Mouse (Mus musculus) splenic B cell, adult 2 months (primary cell): ENCODE data around the gene Mthfd1l.
A peak's percentile ranks its signal among the peaks of the same experiment; 100 is the strongest.

Source experiments
- DNase-seq: peaks from one replicate; pipeline ENCODE4 v3.0.0-alpha.2; 2011; ENCODE audit warnings: low read depth, low spot score
- H3K27me3 ChIP-seq: 2 replicates; pipeline ENCODE4 v1.6.1; 2012; ENCODE audit warnings: mild to moderate bottlenecking, low read length, moderate library complexity, mixed read lengths; ENCODE audit not compliant: control insufficient read depth, poor library complexity, insufficient read depth, severe bottlenecking
- H3K36me3 ChIP-seq: 2 replicates; pipeline ENCODE4 v1.6.1; 2012; ENCODE audit warnings: mild to moderate bottlenecking, low read length, moderate library complexity, mixed read lengths; ENCODE audit not compliant: control insufficient read depth, poor library complexity, insufficient read depth, severe bottlenecking

Mthfd1l gene

GRCm38 (mm10) chr10:3972981-3973588 is at the start of gene Mthfd1l:
Mthfd1l (plus strand) TSS chr10:3973118.
- no peaks in the 10 kb centered on the region for H3K27me3 ChIP-seq

GRCm38 (mm10) chr10:3928008-3928545 is 44.8 kb upstream of the Mthfd1l start:
- Histone ChIP-seq H3K27me3 (no peaks in the 10 kb centered on the region), H3K36me3 (no peaks in the 10 kb centered on the region)
- DNase-seq, result no peak

More at GRCm38 (mm10) chr10:3972981-3973588, at the start of gene Mthfd1l:
- H3K36me3 ChIP-seq, result no peaks in the 10 kb centered on the region
- DNase-seq, result peak; percentile 91

GRCm38 (mm10) chr10:3931831-3932230 is 41.1 kb upstream of the Mthfd1l start:
- no peaks in the 10 kb centered on the region for H3K27me3 ChIP-seq
- no peak for DNase-seq
- H3K36me3 ChIP-seq, result no peaks in the 10 kb centered on the region

GRCm38 (mm10) chr10:3933311-3933940 is 39.5 kb upstream of the Mthfd1l start:
- no peak for DNase-seq
- no peaks in the 10 kb centered on the region for H3K36me3 ChIP-seq
- no peaks in the 10 kb centered on the region for H3K27me3 ChIP-seq

GRCm38 (mm10) chr10:3936864-3937263 is 36.1 kb upstream of the Mthfd1l start:
- DNase-seq, result no peak
- Histone ChIP-seq H3K36me3 (no peaks in the 10 kb centered on the region), H3K27me3 (no peaks in the 10 kb centered on the region)

- H3K36me3 ChIP-seq, result no peaks in the 10 kb centered on the region
- H3K27me3 ChIP-seq, result no peaks in the 10 kb centered on the region
- DNase-seq, result no peak
Measured at GRCm38 (mm10) chr10:3939895-3940595, 32.9 kb upstream of the Mthfd1l start.

GRCm38 (mm10) chr10:3940596-3940975 is 32.3 kb upstream of the Mthfd1l start:
- no peak for DNase-seq
- Histone ChIP-seq H3K27me3 (no peaks in the 10 kb centered on the region), H3K36me3 (no peaks in the 10 kb centered on the region)

- H3K27me3 ChIP-seq, result no peaks in the 10 kb centered on the region
- no peaks in the 10 kb centered on the region for H3K36me3 ChIP-seq
- DNase-seq, result no peak
Measured at GRCm38 (mm10) chr10:3941054-3941757, 31.7 kb upstream of the Mthfd1l start.

- DNase-seq, result no peak
- Histone ChIP-seq H3K27me3 (no peaks in the 10 kb centered on the region), H3K36me3 (no peaks in the 10 kb centered on the region)
Measured at GRCm38 (mm10) chr10:3942289-3942688, 30.6 kb upstream of the Mthfd1l start.

- peak; percentile 78 for DNase-seq
- no peaks in the 10 kb centered on the region for H3K36me3 ChIP-seq
- no peaks in the 10 kb centered on the region for H3K27me3 ChIP-seq
Measured at GRCm38 (mm10) chr10:3943492-3944395, 29.2 kb upstream of the Mthfd1l start.

- no peak for DNase-seq
- Histone ChIP-seq H3K27me3 (no peaks in the 10 kb centered on the region), H3K36me3 (no peaks in the 10 kb centered on the region)
Measured at GRCm38 (mm10) chr10:3946871-3947270, 26.0 kb upstream of the Mthfd1l start.

GRCm38 (mm10) chr10:3947346-3947745 is 25.6 kb upstream of the Mthfd1l start:
- DNase-seq, result no peak
- H3K27me3 ChIP-seq, result no peaks in the 10 kb centered on the region

GRCm38 (mm10) chr10:3949306-3949705 is 23.6 kb upstream of the Mthfd1l start:
- no peaks in the 10 kb centered on the region for H3K27me3 ChIP-seq
- DNase-seq, result no peak
- H3K36me3 ChIP-seq, result no peaks in the 10 kb centered on the region

More at GRCm38 (mm10) chr10:3947346-3947745, 25.6 kb upstream of the Mthfd1l start:
- H3K36me3 ChIP-seq, result no peaks in the 10 kb centered on the region

- no peaks in the 10 kb centered on the region; the same call in 1 of the 2 replicates for H3K27me3 ChIP-seq
- DNase-seq, result no peak
- no peaks in the 10 kb centered on the region for H3K36me3 ChIP-seq
Measured at GRCm38 (mm10) chr10:3956471-3956870, 16.4 kb upstream of the Mthfd1l start.
